Mouse (Mus musculus) heart, embryonic 15.5 days (tissue): ENCODE data around the gene Aco1. TPM values are rescaled to one million over a fixed set of nuclear protein-coding genes. Genes with fewer than 3 reads are reported as not detected.

ENCODE experiments used
- ATAC-seq: fragments of 200-750 bp; cut with Nextera tagmentation; replicated peaks from 2 replicates; pipeline ENCODE4 v1.8.0; 2017; ENCODE audit warnings: low read depth, moderate TSS enrichment; ENCODE audit not compliant: insufficient number of reproducible peaks, insufficient read depth, low FRiP score
- H3K27ac ChIP-seq: fragments of 300-500 bp; sonication (generic); 2 replicates; pipeline ENCODE4 v1.5.1; 2015; ENCODE audit warnings: mild to moderate bottlenecking, inconsistent platforms
- H3K27me3 ChIP-seq: fragments of 300-500 bp; sonication (generic); 2 replicates; pipeline ENCODE4 v1.6.1; 2015; ENCODE audit warnings: inconsistent platforms
- H3K36me3 ChIP-seq: fragments of 300-500 bp; sonication (generic); 2 replicates; pipeline ENCODE4 v1.6.1; 2015; ENCODE audit warnings: mild to moderate bottlenecking, inconsistent platforms
- H3K4me1 ChIP-seq: fragments of 300-500 bp; sonication (generic); replicated peaks from 2 replicates; pipeline ENCODE4 v1.6.1; 2015; ENCODE audit warnings: inconsistent platforms
- H3K4me2 ChIP-seq: fragments of 300-500 bp; sonication (generic); 2 replicates; pipeline ENCODE4 v1.6.1; 2015; ENCODE audit warnings: inconsistent platforms, mild to moderate bottlenecking, moderate library complexity
- H3K4me3 ChIP-seq: fragments of 300-500 bp; sonication (generic); 2 replicates; pipeline ENCODE4 v1.5.1; 2015; ENCODE audit warnings: mild to moderate bottlenecking, inconsistent platforms
- H3K9ac ChIP-seq: fragments of 300-500 bp; sonication (generic); 2 replicates; pipeline ENCODE4 v1.6.1; 2015; ENCODE audit warnings: mild to moderate bottlenecking, inconsistent platforms
- H3K9me3 ChIP-seq: fragments of 300-500 bp; sonication (generic); replicated peaks from 2 replicates; pipeline ENCODE4 v1.6.1; 2016; ENCODE audit warnings: inconsistent platforms
- WGBS: fragments of 180-500 bp; shearing (Covaris S2); methylation state at CpG from one replicate; pipeline ENCODE4 v1.1.7; 2015; ENCODE audit warnings: mixed read lengths; 5-methylcytosine and 5-hydroxymethylcytosine counted together
- polyA plus RNA-seq: library from polyadenylated mRNA; unstranded; fragments of >200 nt; fragmentation: Nextera tagmentation; extraction: Ambion mirVana; gene quantifications from 2 replicates; pipeline ENCODE4 v1.2.1, GENCODE M21; 2015

Gene Aco1
- polyA plus RNA-seq, 1 experiment from 2014 or later, result 30.3 TPM

DNA sequence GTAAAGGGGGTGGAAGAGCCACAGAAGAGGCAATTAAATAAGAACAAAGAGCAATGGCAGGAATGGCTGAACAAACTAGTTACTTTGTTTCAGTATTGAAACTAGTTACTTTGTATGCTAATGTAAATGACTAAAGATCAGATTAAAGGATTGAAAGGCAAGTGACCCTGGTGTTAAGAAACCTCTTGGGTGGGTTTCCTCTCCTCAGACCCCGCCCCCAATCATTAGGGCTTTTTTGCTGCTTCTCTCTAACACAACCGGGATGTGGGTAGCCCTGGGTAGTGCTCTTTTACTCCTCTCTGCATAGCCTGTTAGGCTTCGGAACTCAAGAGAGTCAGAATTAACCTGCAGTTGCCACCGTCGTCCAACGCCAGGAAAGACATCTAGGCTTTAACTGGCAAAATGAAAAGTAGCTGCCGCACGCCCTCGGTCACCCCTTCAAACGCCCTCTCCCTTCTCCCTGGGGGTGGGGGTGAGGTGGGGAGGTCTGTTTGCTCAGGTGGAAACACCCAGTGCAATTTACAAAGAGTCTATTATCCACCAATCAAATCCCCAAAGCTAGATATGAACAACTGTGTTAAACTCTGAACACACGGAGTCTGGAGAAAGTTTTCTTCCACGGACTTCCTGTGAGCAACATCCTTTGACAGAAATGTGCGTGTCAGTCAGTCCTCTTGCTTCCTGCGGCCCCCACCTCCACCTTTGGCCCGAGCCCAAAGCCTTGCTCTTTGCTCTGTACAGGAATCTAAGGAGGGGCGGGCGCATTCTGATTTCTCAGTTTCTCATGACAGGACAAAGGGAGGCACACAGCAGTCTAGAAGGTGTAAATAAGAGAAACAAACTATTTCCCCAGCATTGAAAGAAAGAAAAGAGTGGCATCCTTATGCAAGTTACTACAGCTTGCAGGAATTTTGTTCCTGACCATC, 95.9 kb downstream of the Aco1 start:
- H3K27me3 ChIP-seq, result no peaks in the 10 kb centered on the region
- no peaks in the 10 kb centered on the region for H3K9me3 ChIP-seq
- peak overlapping the region; percentile 72 for H3K4me2 ChIP-seq
- H3K9ac ChIP-seq, result peak overlapping the region; percentile 59
- H3K36me3 ChIP-seq, result no peaks in the 10 kb centered on the region; the same call in 1 of the 2 replicates
- peaks cover 11% of the 10 kb centered on the region for H3K4me1 ChIP-seq
- peak overlapping the region; percentile 74 for H3K27ac ChIP-seq
- WGBS, result 2% methylated on average over 17 of the region's 17 CpGs
- peak; percentile 76; the same call in 1 of the 2 replicates for ATAC-seq
- peak overlapping the region; percentile 66 for H3K4me3 ChIP-seq

DNA sequence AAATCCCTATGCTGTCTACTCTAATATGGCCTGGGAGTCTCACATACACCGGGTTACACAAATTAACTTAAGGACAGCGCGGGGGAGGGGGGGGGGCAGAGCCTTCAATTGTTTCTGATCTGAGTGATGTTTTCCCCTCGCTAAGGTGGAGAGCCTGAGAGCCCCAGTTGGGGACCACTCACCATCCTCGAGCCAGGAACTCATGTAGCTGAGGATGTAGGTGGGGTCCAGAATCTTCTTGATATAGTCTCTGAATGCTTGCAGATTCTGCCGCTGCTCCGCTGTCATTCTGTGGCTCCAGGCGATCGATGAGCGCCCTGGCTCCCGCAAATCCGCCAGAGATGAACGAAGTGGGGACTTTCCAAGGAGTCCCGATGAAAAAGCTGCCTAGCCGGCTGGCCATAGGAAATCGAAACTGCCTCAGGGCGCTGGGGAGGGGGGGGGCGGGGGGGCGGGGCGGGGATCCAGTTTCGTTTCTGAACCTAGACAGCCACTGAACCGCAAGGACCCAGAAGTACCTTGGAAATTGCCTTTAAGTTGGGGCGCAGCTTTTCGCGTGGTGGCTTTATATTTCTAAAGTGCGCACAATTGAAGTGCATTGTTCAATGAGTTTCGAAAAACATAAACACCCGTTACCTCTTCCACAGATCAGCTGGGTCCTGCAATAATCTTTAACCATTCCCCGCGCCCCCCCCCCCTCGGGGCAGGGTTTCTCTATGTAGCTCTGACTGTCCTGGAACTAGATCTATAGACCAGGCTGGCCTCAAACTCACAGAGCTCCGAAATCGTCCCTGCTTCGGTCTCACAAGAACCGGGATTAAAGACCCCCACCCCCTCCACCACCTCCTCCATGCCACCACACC, 96.8 kb downstream of the Aco1 start, which contains the start of gene Ddx58:
Ddx58 (minus strand) TSS at position 420 of the 863 bp plus-strand sequence.
- Histone ChIP-seq H3K27me3 (no peaks in the 10 kb centered on the region), H3K9me3 (no peaks in the 10 kb centered on the region), H3K36me3 (no peaks in the 10 kb centered on the region), H3K27ac (peak within 1 kb of the TSS; percentile 74), H3K9ac (peak within 1 kb of the TSS; percentile 59), H3K4me2 (peak within 1 kb of the TSS; percentile 72), H3K4me3 (peak within 1 kb of the TSS; percentile 66), H3K4me1 (peaks cover 11% of the 10 kb centered on the region)
- peak; percentile 68 for ATAC-seq
- 2% methylated on average over 35 of the region's 35 CpGs for WGBS

DNA sequence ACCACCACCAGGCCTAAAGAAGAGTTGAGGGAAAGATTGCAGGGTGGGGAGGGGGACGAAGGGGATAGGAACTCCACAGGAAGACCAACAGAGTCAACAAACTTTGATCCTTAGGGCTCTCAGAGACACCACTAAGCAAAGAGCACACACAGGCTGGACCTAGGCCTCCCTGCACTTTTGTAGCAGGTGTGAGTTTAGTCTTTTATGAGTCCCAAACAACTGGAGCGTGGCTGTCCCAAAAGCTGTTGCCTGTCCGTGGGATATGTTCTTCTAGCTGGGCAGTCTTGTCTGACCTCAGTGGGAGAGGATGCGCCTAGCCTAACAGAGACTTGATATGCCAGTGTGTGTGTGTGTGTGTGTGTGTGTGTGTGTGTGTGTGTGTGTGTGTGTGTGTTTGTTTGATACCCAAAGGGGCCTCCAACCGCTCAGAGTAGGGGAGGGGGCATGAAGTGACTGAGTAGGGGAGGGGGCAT, 97.4 kb downstream of the Aco1 start:
- H3K9me3 ChIP-seq, result no peaks in the 10 kb centered on the region
- peak overlapping the region; percentile 72 for H3K4me2 ChIP-seq
- peaks cover 11% of the 10 kb centered on the region for H3K4me1 ChIP-seq
- 58% methylated on average over 5 of the region's 5 CpGs for WGBS
- H3K36me3 ChIP-seq, result no peaks in the 10 kb centered on the region
- peak overlapping the region; percentile 59 for H3K9ac ChIP-seq
- ATAC-seq, result no peak
- peak overlapping the region; percentile 66 for H3K4me3 ChIP-seq
- peak overlapping the region; percentile 17; the same call in 1 of the 2 replicates for H3K27ac ChIP-seq
- no peaks in the 10 kb centered on the region for H3K27me3 ChIP-seq

DNA sequence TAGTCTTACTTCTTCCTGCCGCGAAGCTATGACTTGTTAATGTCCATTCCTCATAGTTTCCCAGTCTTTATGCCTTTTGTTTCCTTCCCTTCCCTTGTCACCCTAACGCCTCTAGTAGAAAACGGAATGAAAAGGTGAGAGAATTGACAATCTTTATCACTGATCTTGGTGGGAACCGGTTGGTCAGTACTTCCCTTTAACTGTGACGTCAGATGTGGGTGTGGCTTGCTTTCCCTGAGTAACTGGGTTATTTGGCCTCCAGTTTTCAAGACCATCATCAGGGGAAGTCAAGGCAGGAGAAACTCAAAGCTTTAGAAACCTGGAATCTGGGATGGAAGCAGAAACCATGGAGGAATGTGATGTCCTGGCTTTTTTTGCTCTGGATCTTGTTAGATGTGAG, 99.0 kb downstream of the Aco1 start:
- 50% methylated on average over 6 of the region's 6 CpGs for WGBS
- Histone ChIP-seq H3K4me2 (no peak overlapping the region), H3K9me3 (no peaks in the 10 kb centered on the region), H3K4me1 (peaks cover 11% of the 10 kb centered on the region), H3K27ac (no peak overlapping the region), H3K9ac (no peak overlapping the region), H3K27me3 (no peaks in the 10 kb centered on the region), H3K4me3 (no peak overlapping the region), H3K36me3 (no peaks in the 10 kb centered on the region)
- no peak for ATAC-seq

DNA sequence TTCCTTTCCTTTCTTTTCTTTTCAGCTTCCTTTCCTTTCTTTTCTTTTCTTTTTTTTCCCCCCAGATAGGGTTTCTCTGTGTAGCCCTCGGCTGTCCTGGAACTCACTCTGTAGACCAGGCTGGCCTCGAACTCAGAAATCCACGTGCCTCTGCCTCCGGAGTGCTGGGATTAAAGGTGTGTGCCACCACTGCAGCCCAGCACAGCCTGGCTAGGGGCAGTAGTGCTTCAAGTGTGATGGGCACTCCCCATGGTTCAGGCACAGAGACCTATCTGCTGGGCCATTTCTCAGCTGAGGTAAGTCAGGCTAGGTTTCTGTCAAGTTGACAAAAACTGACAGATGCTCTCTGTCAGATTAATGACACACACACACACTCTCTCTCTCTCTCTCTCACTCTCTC, 100.1 kb downstream of the Aco1 start:
- no peaks in the 10 kb centered on the region for H3K9me3 ChIP-seq
- H3K9ac ChIP-seq, result no peak overlapping the region
- peaks cover 11% of the 10 kb centered on the region for H3K4me1 ChIP-seq
- no peak overlapping the region for H3K4me3 ChIP-seq
- H3K36me3 ChIP-seq, result no peaks in the 10 kb centered on the region
- 80% methylated on average over 4 of the region's 4 CpGs for WGBS
- no peaks in the 10 kb centered on the region for H3K27me3 ChIP-seq
- no peak overlapping the region for H3K27ac ChIP-seq
- no peak overlapping the region for H3K4me2 ChIP-seq
- ATAC-seq, result no peak

DNA sequence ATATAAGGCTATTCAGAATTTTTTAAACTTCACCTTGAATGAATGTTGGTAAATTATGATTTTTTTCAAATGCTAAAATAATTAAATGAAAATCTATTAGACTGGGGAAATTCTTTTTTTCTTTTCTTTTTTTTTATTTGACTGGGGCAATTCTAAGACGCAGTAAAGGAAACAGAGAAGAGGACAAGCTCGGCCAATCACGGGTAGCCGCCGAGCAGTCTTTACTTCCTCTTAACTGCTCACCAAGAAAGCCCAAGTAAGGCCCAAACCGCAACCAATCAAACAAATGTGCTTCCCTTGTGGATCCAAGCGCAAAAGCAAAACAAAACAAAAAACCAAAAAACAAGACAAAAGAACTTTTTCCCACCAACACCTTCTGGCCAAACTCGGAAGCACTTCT, 101.2 kb downstream of the Aco1 start:
- WGBS, result 74% methylated on average over 8 of the region's 8 CpGs

More for the DNA sequence above, 101.2 kb downstream of the Aco1 start:
- Histone ChIP-seq H3K27ac (no peak overlapping the region), H3K4me1 (peaks cover 5% of the 10 kb centered on the region), H3K36me3 (no peaks in the 10 kb centered on the region), H3K27me3 (no peaks in the 10 kb centered on the region), H3K9me3 (no peaks in the 10 kb centered on the region), H3K4me3 (no peak overlapping the region), H3K4me2 (no peak overlapping the region), H3K9ac (no peak overlapping the region)
- no peak for ATAC-seq

Other genes starting within 250 kb of the Aco1 start
- gene Ddx58, start 96.7 kb downstream of the Aco1 start, polyA plus RNA-seq, result 8.3 and 12.6 TPM in 2 replicates
- 23.9 and 44.0 TPM in 2 replicates for gene Smim27, start 126.5 kb downstream of the Aco1 start, polyA plus RNA-seq
- gene Topors, start 126.8 kb downstream of the Aco1 start, polyA plus RNA-seq, result 25.1 and 28.7 TPM in 2 replicates
- 485 and 594 TPM in 2 replicates for gene Ndufb6, start 136.3 kb downstream of the Aco1 start, polyA plus RNA-seq